Mouse (Mus musculus): ENCODE data around the gene Chst10. TPM values are rescaled to one million over a fixed set of nuclear protein-coding genes. Genes with fewer than 3 reads are reported as not detected.

Gene Chst10
- polyA plus RNA-seq, 1 experiment from 2014 or later, result 8.1 TPM

- ATAC-seq (ENCODE audit: low read depth) (no peak), DNase-seq (ENCODE audit: low spot score) (no peak)
- Histone ChIP-seq H3K9me3 (ENCODE audit: control insufficient read depth, low read length) (no peaks in the 10 kb centered on the region), H3K36me3 (ENCODE audit: control insufficient read depth, insufficient read depth, low read length) (no peaks in the 10 kb centered on the region; the same call in 1 of the 2 replicates), H3K27me3 (replicated peaks; ENCODE audit: control insufficient read depth, insufficient read depth, low read length) (no peaks in the 10 kb centered on the region), H3K4me3 (ENCODE audit: low read depth, low read length) (no peak overlapping the region), H3K27ac (replicated peaks; ENCODE audit: low read depth, low read length) (no peak overlapping the region), H3K4me2 (ENCODE audit: low read depth, low read length) (no peak overlapping the region), H3K9ac (ENCODE audit: low read depth, low read length) (no peak overlapping the region), H3K4me1 (ENCODE audit: control insufficient read depth, insufficient read depth, low read length) (no peaks in the 10 kb centered on the region)
- WGBS, result 84% methylated on average over 9 of the region's 9 CpGs
These were observed 37.0 kb downstream of the Chst10 start for GRCm38 (mm10) chr1:38860867-38861524.

- no peak for ATAC-seq (ENCODE audit: low read depth)
- H3K4me1 ChIP-seq (ENCODE audit: control insufficient read depth, insufficient read depth, low read length), result no peaks in the 10 kb centered on the region
- DNase-seq (ENCODE audit: low spot score), result no peak
- no peak overlapping the region for H3K9ac ChIP-seq (ENCODE audit: low read depth, low read length)
- H3K4me3 ChIP-seq (ENCODE audit: low read depth, low read length), result no peak overlapping the region
- WGBS, result 78% methylated on average over 5 of the region's 5 CpGs
- H3K27ac ChIP-seq (replicated peaks; ENCODE audit: low read depth, low read length), result no peak overlapping the region
- no peaks in the 10 kb centered on the region for H3K9me3 ChIP-seq (ENCODE audit: control insufficient read depth, low read length)
- H3K27me3 ChIP-seq (replicated peaks; ENCODE audit: control insufficient read depth, insufficient read depth, low read length), result no peaks in the 10 kb centered on the region
- H3K4me2 ChIP-seq (ENCODE audit: low read depth, low read length), result no peak overlapping the region
- H3K36me3 ChIP-seq (ENCODE audit: control insufficient read depth, insufficient read depth, low read length), result no peaks in the 10 kb centered on the region; the same call in 1 of the 2 replicates
These were observed 37.8 kb downstream of the Chst10 start for GRCm38 (mm10) chr1:38860207-38860606.

DNA sequence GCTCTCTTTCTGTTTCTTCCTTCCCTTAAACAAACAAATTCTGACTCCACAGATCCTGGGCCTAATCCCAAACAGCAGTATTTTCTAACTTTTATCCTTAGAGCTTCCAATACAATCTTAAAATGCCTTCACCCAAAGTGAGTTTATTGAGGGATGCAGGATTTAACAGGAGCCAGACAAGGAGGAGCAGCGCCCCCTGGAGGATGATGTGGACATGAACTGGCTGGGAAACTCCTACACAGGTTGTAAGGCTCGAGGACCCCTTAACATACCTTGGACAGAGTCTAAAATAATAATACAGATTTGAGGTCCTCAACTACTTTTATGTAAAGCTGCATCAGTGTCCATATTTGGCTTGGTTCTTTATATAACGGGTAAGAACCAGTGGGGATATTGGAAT lies 41.8 kb downstream of the Chst10 start:
- H3K36me3 ChIP-seq (ENCODE audit: control insufficient read depth, insufficient read depth, low read length), result no peaks in the 10 kb centered on the region
- WGBS, result 16% methylated on average over 3 of the region's 3 CpGs
- H3K27ac ChIP-seq (replicated peaks; ENCODE audit: low read depth, low read length), result no peak overlapping the region
- no peaks in the 10 kb centered on the region for H3K27me3 ChIP-seq (replicated peaks; ENCODE audit: control insufficient read depth, insufficient read depth, low read length)
- no peak overlapping the region for H3K4me3 ChIP-seq (ENCODE audit: low read depth, low read length)
- no peaks in the 10 kb centered on the region for H3K4me1 ChIP-seq (ENCODE audit: control insufficient read depth, insufficient read depth, low read length)
- DNase-seq (ENCODE audit: low spot score), result peak; percentile 72
- ATAC-seq (ENCODE audit: low read depth), result peak; percentile 55; the same call in 1 of the 2 replicates
- H3K9me3 ChIP-seq (ENCODE audit: control insufficient read depth, low read length), result no peaks in the 10 kb centered on the region
- no peak overlapping the region for H3K4me2 ChIP-seq (ENCODE audit: low read depth, low read length)
- no peak overlapping the region for H3K9ac ChIP-seq (ENCODE audit: low read depth, low read length)

DNA sequence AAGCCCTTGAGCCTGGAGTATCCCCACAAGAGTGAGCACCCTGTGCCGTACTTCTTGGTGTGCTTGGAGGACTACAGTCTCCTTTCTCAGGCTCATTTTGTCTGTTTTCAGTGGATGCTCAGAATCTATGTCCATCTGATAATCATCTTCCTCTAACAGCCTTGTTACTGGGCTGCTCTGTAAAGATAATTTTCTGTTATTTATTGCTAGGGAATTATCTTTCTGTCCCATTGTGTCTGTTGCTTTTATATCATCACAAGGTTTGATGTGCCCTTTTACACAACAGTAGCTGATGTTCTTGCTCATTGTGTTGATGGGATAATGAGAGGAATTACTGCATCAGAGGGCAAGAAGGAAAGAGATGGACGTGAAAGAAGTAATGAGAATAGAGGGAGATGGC lies 45.7 kb downstream of the Chst10 start:
- no peak for ATAC-seq (ENCODE audit: low read depth)
- 58% methylated on average over 2 of the region's 2 CpGs for WGBS

GRCm38 (mm10) chr1:38850650-38851049 lies 47.3 kb downstream of the Chst10 start:
- no peak for DNase-seq (ENCODE audit: low spot score)
- H3K4me2 ChIP-seq (ENCODE audit: low read depth, low read length), result no peak overlapping the region
- H3K27ac ChIP-seq (replicated peaks; ENCODE audit: low read depth, low read length), result no peak overlapping the region
- H3K4me1 ChIP-seq (ENCODE audit: control insufficient read depth, insufficient read depth, low read length), result no peaks in the 10 kb centered on the region
- no peak overlapping the region for H3K9ac ChIP-seq (ENCODE audit: low read depth, low read length)
- H3K27me3 ChIP-seq (replicated peaks; ENCODE audit: control insufficient read depth, insufficient read depth, low read length), result peaks cover 5% of the 10 kb centered on the region
- no peak overlapping the region for H3K4me3 ChIP-seq (ENCODE audit: low read depth, low read length)
- ATAC-seq (ENCODE audit: low read depth), result no peak
- WGBS, result 82% methylated on average over 2 of the region's 2 CpGs
- H3K9me3 ChIP-seq (ENCODE audit: control insufficient read depth, low read length), result no peaks in the 10 kb centered on the region
- no peaks in the 10 kb centered on the region for H3K36me3 ChIP-seq (ENCODE audit: control insufficient read depth, insufficient read depth, low read length)

More for the DNA sequence above, 45.7 kb downstream of the Chst10 start:
- Histone ChIP-seq H3K36me3 (ENCODE audit: control insufficient read depth, insufficient read depth, low read length) (no peaks in the 10 kb centered on the region), H3K9ac (ENCODE audit: low read depth, low read length) (no peak overlapping the region), H3K9me3 (ENCODE audit: control insufficient read depth, low read length) (no peaks in the 10 kb centered on the region), H3K4me1 (ENCODE audit: control insufficient read depth, insufficient read depth, low read length) (no peaks in the 10 kb centered on the region), H3K27ac (replicated peaks; ENCODE audit: low read depth, low read length) (no peak overlapping the region), H3K27me3 (replicated peaks; ENCODE audit: control insufficient read depth, insufficient read depth, low read length) (peaks cover 5% of the 10 kb centered on the region), H3K4me3 (ENCODE audit: low read depth, low read length) (no peak overlapping the region), H3K4me2 (ENCODE audit: low read depth, low read length) (no peak overlapping the region)
- no peak for DNase-seq (ENCODE audit: low spot score)

GRCm38 (mm10) chr1:38848451-38849289 lies 49.3 kb downstream of the Chst10 start:
- Histone ChIP-seq H3K9ac (ENCODE audit: low read depth, low read length) (no peak overlapping the region), H3K27me3 (replicated peaks; ENCODE audit: control insufficient read depth, insufficient read depth, low read length) (peaks cover 5% of the 10 kb centered on the region), H3K36me3 (ENCODE audit: control insufficient read depth, insufficient read depth, low read length) (no peaks in the 10 kb centered on the region), H3K9me3 (ENCODE audit: control insufficient read depth, low read length) (no peaks in the 10 kb centered on the region), H3K4me3 (ENCODE audit: low read depth, low read length) (no peak overlapping the region), H3K4me2 (ENCODE audit: low read depth, low read length) (no peak overlapping the region), H3K4me1 (ENCODE audit: control insufficient read depth, insufficient read depth, low read length) (no peaks in the 10 kb centered on the region), H3K27ac (replicated peaks; ENCODE audit: low read depth, low read length) (no peak overlapping the region)
- DNase-seq (ENCODE audit: low spot score) (no peak), ATAC-seq (ENCODE audit: low read depth) (no peak)
- 70% methylated on average over 2 of the region's 2 CpGs for WGBS

DNA sequence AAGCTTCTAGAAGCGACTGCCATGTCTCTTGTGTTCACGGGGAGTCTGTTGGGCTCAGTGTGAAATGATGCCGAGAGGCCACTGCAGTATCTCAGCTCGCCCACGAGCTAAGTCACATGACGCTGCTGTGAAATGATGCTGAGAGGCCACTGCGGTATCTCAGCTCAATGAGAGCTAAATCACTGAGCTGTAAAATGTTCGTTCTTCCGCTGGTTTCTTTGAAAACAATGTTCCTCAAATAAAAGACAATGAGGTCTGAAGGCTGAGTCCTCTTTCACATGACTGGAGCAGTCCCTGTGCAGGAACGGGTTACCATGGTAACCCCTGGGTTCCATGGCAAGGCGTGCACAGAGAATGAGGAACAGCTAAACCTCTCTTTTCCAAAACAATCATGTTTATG lies 50.0 kb downstream of the Chst10 start:
- DNase-seq (ENCODE audit: low spot score) (peak; percentile 74), ATAC-seq (ENCODE audit: low read depth) (peak; percentile 76; the same call in 1 of the 2 replicates)
- Histone ChIP-seq H3K4me2 (ENCODE audit: low read depth, low read length) (no peak overlapping the region), H3K9me3 (ENCODE audit: control insufficient read depth, low read length) (no peaks in the 10 kb centered on the region), H3K4me3 (ENCODE audit: low read depth, low read length) (no peak overlapping the region), H3K27ac (replicated peaks; ENCODE audit: low read depth, low read length) (no peak overlapping the region), H3K9ac (ENCODE audit: low read depth, low read length) (no peak overlapping the region), H3K36me3 (ENCODE audit: control insufficient read depth, insufficient read depth, low read length) (no peaks in the 10 kb centered on the region), H3K27me3 (replicated peaks; ENCODE audit: control insufficient read depth, insufficient read depth, low read length) (peaks cover 5% of the 10 kb centered on the region), H3K4me1 (ENCODE audit: control insufficient read depth, insufficient read depth, low read length) (no peaks in the 10 kb centered on the region)
- 58% methylated on average over 11 of the region's 11 CpGs for WGBS

- peak; percentile 47; the same call in 1 of the 2 replicates for ATAC-seq (ENCODE audit: low read depth)
- WGBS, result 67% methylated on average over 4 of the region's 4 CpGs
- H3K4me2 ChIP-seq (ENCODE audit: low read depth, low read length), result no peak overlapping the region
These were observed 54.7 kb downstream of the Chst10 start for GRCm38 (mm10) chr1:38843275-38843674.

More at GRCm38 (mm10) chr1:38843275-38843674, 54.7 kb downstream of the Chst10 start:
- DNase-seq (ENCODE audit: low spot score), result peak; percentile 19
- Histone ChIP-seq H3K27ac (replicated peaks; ENCODE audit: low read depth, low read length) (no peak overlapping the region), H3K4me3 (ENCODE audit: low read depth, low read length) (no peak overlapping the region), H3K36me3 (ENCODE audit: control insufficient read depth, insufficient read depth, low read length) (no peaks in the 10 kb centered on the region), H3K27me3 (replicated peaks; ENCODE audit: control insufficient read depth, insufficient read depth, low read length) (no peaks in the 10 kb centered on the region; the same call in 1 of the 2 replicates), H3K9ac (ENCODE audit: low read depth, low read length) (no peak overlapping the region), H3K9me3 (ENCODE audit: control insufficient read depth, low read length) (no peaks in the 10 kb centered on the region), H3K4me1 (ENCODE audit: control insufficient read depth, insufficient read depth, low read length) (no peaks in the 10 kb centered on the region)
